Mouse (Mus musculus) inflammation-experienced regulatory T-cells, adult 6 months (primary cell): ENCODE data around the gene Ppp3ca. TPM values are rescaled to one million over a fixed set of nuclear protein-coding genes. Genes with fewer than 3 reads are reported as not detected.
A peak's percentile ranks its signal among the peaks of the same experiment; 100 is the strongest.
"Not testable (repeated sequence)": the region's sequence is repeated elsewhere in the genome, so short reads cannot be mapped to it uniquely, and the experiment has no call there.

Source experiments
- ATAC-seq: one replicate; pipeline ENCODE4 v1.8.0; 2017
- polyA plus RNA-seq, 3 experiments: library from polyadenylated mRNA; unstranded; fragments of 100-300 nt; shearing (Covaris generic); gene quantifications; one replicate each; pipeline ENCODE4 v1.2.1; 2017

Ppp3ca gene
- polyA plus RNA-seq, 3 experiments from 2014 or later: 12.9 to 20.0 (median 19.0) TPM

- peak; percentile 98 for ATAC-seq
Observed at GRCm38 (mm10) chr3:136688101-136688586, 18.2 kb downstream of the Ppp3ca start.

DNA sequence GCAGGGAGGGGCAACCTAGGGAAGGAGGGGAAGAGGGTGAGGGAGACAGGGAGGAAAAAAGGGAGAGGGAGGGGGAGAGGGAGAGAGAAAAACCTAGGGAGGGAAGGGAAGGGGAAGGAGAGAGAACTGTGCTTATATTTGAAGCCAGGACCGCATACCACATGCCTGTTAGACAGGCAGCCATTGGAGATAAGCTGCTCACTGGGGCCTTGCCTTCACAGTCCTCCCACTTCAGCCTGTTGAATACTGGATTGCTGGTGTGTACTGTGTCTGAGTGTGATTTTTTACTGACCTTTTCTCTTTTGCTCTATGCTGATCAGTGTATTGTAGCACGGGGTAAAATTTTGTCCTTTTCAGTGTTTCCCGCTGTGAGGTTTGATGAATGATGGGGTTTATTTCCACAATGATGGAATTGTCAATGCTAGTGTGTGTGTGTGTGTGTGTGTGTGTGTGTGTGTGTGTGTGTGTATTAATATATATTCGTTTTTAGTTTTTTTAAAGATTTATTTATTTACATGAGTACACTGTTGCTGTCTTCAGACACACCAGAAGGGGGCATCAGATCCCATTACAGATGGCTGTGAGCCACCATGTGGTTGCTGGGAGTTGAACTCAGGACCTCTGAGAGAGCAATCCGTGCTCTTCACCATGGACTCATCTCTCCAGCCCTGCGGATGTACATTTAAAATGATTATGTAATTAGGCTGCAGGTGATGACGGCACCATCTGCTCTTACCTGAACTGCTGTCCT, 20.0 kb downstream of the Ppp3ca start:
- no peak for ATAC-seq

DNA sequence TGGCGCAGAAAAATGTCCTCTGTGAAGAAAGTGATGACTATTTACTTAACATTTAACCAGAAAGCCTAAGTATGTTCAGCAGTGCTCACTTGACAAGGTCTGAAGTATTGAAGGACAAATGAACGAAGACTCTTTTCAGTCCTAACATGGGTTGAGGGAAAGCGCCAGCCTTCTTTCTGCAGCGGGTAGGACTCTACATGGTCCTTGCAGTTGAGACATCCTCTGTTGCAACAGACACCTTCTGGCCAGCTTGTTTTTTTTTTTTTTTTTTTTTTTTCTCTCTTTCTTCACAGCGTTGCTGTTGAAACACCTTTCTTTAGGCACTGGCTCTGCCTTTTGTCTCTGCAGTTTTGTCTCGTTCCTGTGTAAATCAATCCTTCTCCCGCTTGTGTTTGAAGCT, 22.1 kb downstream of the Ppp3ca start:
- no peak for ATAC-seq

GRCm38 (mm10) chr3:136693547-136693946, 23.6 kb downstream of the Ppp3ca start:
- no peak for ATAC-seq

DNA sequence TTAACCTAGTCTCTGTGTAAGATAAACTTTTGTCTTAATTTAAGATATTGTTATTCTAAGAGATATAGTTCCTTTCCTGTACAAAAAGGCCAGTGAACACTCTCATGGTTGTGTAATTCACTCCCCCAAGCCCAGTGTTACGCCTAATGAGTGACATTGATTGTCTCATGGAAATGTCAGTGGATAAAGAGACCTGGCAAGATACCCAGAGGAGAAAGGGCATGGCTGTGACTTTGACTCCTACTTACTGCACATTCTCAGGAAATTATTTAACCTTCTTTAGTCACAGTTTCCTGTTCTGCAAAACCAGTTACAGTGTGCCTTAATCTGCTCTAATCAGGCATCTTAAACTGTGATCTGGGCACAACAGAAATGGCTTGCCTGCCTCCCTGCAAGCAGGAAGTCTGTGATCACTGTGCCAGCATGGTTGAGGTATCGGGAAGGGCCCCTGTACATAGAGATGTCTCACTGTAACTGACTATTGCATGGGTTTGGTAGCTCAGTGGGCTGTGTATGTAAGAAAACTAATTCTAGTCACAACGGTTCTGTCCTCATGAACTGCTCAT, 27.8 kb downstream of the Ppp3ca start:
- peak; percentile 71 for ATAC-seq

- not testable (repeated sequence) for ATAC-seq
Observed at GRCm38 (mm10) chr3:136699711-136700110, 29.8 kb downstream of the Ppp3ca start.

DNA sequence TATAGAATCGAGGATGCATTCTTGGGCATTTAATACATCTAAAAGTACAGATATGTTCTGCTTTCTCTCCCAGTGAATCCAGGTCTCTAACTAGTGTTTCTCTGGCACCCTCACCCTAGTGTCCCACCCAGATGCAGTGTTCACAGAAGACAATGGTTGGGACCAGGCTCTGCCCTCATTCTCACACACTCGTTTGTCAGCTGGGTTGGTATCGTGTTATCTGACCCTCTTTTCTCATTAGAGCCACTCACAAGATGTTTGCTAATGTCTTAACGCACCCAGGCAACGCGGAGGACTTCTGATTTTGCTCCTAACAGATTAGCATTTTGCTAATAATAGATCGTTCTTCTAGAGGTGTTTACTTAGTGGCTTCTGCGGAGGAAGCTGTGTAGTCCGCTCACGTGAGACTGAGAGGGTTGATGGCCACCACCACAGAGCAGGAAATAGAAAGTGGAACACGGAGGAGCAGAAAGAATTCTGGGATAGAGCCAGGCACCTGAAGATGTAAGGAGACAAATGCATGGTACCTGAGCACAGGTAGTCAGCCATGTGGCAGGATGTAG, 30.6 kb downstream of the Ppp3ca start:
- no peak for ATAC-seq

DNA sequence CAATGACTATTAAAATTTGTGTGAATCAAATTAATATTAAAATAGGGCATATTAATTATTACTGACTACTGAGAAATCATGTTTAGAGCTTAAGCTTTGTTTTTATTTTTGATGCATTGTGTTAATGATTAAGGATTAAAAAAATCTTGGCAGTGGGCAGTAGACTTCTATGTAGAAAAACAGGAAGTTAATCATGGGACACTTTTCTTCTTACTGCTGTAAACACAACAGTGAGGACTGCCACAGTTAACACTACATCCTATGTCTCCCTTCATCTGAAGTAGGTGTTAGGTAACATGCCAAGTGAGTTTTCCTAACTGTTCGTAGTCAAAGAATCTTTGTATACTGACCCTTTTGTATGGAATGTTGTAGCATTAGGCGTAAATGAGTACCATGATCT, 32.9 kb downstream of the Ppp3ca start:
- ATAC-seq: no peak

GRCm38 (mm10) chr3:136704515-136705247, 34.8 kb downstream of the Ppp3ca start:
- ATAC-seq: no peak

- no peak for ATAC-seq
Observed at GRCm38 (mm10) chr3:136706048-136706447, 36.1 kb downstream of the Ppp3ca start.

- ATAC-seq: no peak
Observed at GRCm38 (mm10) chr3:136706771-136707170, 36.8 kb downstream of the Ppp3ca start.

- no peak for ATAC-seq
Observed at GRCm38 (mm10) chr3:136707222-136708019, 37.5 kb downstream of the Ppp3ca start.

DNA sequence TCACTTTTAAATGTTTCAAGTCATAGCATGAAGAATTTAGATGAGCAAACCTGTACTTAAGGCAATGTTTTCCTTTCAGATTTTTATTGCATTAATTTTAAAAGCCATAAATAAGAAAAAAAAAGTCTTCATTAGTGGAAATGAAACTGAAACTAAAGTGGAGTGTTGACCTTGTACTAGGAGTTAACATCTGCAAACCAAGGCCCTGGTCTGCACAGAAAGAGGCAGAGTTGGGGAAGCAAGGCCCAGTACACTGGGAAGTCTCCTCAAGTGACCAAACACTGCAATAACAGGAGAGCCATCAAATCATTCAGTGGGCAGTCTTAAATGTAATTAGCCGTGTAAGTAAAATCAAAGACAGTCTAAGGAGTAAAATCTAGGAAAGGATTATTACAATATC, 38.3 kb downstream of the Ppp3ca start:
- peak; percentile 62 for ATAC-seq

GRCm38 (mm10) chr3:136710310-136710906, 40.5 kb downstream of the Ppp3ca start:
- no peak for ATAC-seq

- no peak for ATAC-seq
Observed at GRCm38 (mm10) chr3:136714307-136715039, 44.5 kb downstream of the Ppp3ca start.

DNA sequence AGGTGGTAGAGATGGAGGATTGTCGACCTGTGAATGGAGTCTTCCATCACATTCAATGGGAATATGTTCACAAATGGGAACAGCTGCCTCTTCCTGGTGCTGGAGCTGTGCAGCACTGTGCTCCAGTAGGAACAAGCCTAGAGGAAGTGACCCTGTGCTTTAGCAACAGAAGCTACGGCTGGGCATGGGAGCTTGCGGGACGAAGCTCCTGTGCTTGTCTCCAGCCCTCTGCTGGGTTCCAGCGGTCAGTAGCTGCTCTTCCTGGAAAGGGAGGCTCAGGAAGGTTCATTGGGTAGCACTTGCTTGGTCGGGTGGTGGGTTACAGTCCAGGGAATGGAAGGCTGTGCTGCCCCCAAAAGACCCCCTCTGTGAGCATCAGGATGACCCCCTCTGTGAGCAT, 46.3 kb downstream of the Ppp3ca start:
- no peak for ATAC-seq

- ATAC-seq: no peak
Observed at GRCm38 (mm10) chr3:136718412-136718811, 48.5 kb downstream of the Ppp3ca start.

DNA sequence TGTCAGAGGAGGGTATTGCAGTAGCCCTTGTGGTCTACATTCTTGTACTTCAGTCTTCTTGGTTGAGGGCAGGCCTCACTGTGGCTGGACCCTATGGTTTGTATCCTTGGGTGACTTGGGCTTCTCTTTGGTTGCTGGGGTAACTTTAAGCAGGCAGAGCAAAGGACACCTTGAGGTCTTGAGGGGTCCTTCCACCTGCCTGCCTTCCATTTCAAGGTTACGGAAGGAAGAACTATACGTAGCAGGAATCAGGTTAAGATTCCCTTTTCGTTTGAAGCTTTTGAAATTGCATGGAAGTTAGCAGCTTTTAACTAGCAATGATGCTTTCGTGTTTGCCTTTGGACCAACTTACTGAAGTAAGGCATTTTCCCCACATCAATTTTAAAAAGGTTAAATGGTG, 51.3 kb downstream of the Ppp3ca start:
- ATAC-seq: no peak

DNA sequence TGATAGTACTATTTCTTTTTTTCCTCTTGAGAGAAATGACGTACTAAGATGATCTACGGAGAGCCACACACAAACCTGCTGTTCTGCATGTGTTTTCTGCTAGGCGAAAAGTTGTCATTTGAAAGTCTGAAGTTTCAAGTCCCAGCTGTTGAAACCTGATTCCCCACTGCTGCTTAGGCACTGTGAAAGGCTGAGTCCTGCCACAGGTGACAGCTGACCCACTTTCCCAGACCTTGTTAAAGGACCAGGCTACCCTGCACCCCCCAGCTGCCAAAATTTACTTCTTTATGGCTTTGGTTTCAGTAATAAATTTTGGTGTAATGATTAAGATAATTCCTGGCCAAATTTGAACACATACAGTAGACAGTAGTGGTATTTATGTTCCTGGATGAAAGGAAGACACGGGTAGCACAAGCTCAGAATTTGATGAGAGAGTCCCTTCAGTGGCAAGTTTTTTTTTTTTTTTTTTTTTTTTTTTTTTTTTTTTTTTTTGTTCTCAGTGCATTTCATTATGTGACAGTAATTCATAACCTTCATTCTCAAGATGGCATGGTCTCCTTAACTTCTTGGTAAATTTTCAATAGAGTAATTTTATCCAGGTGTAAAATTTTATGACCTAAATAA, 52.0 kb downstream of the Ppp3ca start:
- no peak for ATAC-seq

GRCm38 (mm10) chr3:136722493-136722892, 52.6 kb downstream of the Ppp3ca start:
- ATAC-seq: no peak
